Mouse (Mus musculus) retina, postnatal 1 day (tissue): ENCODE data around the gene Hmox2.
A peak's percentile ranks its signal among the peaks of the same experiment; 100 is the strongest.

Experiments used
- DNase-seq: peaks from one replicate; pipeline ENCODE4 v3.0.0-alpha.2; 2012

Hmox2 gene

GRCm38 (mm10) chr16:4726528-4727128, 467 bp downstream of the Hmox2 start:
- DNase-seq = no peak

DNA sequence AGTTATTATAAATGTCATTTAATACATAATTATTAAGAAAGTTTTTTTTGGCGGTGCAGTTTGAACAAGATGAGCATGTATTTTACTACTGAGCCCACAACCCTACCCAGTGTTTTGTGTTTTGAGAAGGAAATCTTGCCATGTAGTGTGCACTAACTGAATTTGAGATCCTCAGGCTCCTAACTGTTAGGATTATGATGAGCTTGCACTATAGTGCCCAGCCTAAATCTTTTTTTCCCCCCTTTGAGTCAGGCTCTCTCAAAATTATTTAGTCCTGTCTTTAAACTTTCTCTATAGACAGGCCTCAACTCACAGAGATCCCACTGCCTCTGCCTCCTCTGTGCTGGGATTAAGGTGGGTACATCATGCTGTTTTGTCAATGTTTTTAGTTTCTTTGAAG, 1.4 kb downstream of the Hmox2 start:
- DNase-seq = no peak

DNA sequence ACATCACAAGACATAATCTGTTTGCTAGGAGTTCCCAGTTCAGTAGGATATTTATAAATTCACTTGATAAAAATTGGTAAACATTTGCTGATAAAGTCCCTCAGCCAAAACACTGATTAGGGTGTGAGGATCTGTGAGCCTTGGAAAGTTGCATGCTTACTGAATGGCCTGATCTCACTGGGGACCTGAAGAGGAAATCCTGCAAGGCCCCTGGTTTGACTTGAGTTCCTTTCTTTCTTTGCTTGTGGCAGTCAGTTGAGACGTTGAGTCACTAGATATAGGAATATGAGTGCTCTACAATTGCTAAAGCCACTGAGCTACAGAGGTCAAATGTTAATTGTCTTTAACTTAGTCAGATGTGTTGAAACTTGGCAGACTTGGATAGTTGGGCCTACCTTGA, 1.8 kb downstream of the Hmox2 start:
- no peak for DNase-seq

- DNase-seq = no peak
Observed at GRCm38 (mm10) chr16:4730776-4731358, 4.7 kb downstream of the Hmox2 start.

DNA sequence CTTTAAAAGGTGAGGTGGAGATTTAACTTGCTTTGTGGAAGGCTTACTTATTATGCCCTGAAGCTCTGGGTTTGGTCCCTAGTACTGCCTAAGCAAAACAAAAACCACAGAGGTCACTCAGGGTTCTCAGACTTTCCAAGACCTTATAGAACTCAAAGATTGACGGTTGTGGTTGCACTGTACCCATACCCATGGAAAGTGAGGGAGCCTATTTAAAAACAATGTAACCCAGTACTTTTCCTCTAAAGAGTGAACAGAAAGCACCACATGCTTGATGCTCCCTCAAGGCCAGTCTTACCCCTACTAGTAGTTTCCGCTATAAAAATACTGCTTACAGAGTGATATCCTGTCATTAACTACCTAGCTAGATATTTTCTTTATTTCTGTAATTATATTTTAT, 10.1 kb downstream of the Hmox2 start:
- DNase-seq = no peak

GRCm38 (mm10) chr16:4739994-4740393, 13.8 kb downstream of the Hmox2 start:
- no peak for DNase-seq

DNA sequence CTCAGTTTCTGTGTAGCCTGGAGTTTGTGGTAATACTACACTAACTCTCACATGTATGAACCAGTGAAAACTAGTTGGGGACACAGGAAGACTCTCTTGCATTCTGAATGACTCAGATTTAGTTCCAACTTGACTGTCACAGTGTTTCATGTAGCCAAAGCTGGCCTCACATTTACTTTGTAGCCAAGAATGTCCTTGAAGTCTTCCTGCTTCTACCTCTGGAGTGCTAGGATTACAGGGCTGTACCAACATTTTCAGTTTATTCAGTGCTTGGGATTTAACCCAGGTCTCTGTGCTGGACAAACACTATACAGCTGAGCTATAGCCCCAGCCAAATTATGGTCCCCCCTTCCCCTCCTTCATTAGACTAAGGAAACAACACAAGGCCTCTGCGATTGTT, 16.0 kb downstream of the Hmox2 start:
- no peak for DNase-seq

GRCm38 (mm10) chr16:4752155-4752554, 26.0 kb downstream of the Hmox2 start:
- no peak for DNase-seq

DNA sequence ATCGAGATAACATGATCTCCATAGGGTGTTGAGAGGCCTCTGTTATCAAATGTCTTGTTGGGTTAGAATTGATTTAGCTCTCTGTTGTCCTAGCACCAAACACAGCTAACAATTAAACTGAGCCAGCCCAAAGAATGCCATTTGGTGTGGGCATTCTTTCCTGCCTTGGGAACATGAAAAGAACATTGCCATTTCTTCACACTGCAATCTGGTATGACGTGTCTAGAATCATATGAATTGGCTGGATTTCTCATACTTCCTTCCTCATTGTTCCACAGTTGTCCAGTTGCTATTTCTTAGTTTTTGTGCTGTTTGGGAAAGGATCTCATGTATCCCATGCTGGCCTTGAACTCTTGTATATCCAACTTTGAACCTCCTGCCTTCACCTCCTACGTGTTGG, 27.9 kb downstream of the Hmox2 start:
- DNase-seq = no peak

DNA sequence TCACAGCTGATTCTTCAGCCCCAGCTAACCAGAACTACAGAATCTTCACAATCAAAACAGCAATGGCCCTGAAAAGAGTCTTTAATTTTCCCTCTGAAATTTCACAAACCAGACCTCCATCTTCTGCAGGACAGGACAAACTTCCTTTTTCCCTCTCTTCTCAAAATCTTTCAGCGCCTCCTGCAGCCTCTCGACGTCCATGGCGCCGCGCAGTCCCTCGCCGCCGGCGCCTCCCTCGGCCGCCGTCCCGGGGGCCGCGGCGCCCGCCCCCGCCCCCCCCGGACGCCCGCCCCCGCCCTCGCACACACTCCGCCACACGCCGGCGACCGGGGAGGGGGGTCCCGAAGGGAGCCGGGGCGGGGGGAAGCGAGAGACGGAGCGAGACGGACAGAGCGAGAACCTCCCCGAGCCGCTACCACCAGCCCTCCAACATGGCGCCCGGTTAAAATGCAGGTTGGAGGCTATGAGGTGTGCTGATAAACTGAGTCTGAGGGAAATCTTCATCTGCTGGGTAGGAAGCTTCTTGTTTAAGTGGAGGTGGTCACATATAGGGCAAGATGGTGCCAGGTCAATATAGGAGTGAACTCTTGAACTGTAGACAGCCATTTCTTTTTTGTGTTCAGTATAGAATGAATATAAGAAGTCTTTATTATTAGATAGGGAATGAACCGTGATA, 30.6 kb downstream of the Hmox2 start:
- peak; percentile 49 for DNase-seq

DNA sequence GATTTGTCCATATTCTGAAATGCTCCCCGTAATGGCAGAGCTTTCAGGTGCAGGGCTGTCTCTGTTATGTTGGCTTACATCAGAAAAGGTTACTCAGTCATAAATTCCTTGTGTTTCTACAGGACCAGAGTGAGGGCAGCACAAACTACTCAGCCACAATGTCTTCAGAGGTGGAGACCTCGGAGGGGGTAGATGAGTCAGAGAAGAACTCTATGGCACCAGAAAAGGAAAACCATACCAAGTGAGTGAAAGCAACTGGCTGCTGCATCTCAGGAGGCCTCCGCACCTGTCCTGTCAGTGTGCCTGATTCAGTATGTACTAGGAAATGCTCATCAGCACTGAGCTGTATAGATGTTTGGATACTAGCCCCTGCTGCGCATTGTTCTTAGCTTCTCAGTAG, 36.3 kb downstream of the Hmox2 start:
- no peak for DNase-seq

DNA sequence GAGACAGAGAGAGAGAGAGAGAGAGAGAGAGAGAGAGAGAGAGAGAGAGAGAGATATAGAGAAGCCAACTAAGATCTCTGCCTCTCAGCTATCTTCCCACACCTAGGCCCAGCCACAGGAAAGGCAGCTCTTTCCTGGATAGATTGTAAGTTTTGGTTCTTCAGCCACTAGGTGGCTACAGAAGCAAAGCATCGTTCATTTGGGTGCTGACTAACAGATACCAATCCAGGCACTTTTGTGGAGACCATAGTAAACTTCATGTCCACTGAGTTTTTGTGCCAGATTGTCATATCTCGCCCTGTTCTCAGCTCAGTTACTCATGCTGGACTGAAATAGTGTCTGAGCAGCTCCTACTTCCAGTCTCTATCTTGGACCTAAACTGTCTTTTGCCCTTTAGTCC, 37.1 kb downstream of the Hmox2 start:
- DNase-seq = peak; percentile 57

DNA sequence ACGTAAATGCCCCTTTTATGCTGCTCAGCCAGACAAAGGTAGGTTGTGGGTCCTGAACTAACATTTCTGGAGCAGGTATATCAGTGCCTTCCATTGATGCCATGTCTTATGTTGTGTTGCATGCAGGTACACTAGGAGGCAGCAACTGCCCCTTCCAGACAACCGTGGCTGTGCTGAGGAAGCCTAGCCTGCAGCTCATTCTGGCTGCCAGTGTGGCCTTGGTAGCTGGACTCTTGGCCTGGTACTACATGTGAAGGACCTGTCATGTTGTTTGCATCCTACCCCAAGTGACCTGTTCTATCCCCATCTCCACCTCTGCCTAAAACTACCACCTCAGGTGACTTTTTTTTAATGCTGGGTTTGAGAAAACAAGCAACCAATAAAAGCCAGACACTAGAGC, 39.7 kb downstream of the Hmox2 start:
- no peak for DNase-seq

DNA sequence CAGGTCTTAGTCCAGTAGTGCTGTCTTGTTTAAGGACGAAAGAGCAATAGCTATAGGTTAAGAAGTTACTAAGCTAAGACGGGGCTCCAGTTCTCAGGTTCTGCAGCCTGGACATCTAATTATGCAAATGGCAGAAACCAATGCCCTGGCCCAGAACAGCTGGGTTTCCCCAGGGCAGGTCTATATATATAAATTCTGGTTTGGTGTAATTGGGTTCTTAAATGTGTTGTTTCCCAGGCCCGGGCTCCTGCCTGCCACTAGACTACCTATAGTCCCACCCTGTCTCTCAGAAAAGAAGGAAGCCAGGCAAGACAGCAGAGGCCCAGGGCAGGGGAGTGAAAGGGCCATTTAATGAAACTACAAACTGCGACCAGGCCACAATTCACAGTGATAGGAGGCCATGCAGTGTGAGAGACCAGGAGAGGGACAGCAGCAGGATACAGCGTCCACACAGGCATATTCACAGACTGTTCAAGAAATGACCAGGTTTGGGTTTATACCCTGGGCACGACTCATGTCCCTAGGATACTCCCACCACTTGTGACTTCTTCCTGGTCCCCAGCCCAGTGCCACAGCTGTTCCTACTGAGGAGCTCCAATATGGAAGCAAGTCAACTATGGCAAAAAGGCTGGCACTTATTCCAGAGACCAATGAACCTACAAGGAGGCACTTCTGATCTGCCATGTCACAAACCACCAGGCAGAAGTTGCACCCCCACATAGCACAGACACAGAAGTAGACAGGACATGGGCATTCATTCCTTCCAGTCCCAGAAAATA, 41.0 kb downstream of the Hmox2 start:
- DNase-seq = no peak

- no peak for DNase-seq
Observed at GRCm38 (mm10) chr16:4768719-4769118, 42.6 kb downstream of the Hmox2 start.

DNA sequence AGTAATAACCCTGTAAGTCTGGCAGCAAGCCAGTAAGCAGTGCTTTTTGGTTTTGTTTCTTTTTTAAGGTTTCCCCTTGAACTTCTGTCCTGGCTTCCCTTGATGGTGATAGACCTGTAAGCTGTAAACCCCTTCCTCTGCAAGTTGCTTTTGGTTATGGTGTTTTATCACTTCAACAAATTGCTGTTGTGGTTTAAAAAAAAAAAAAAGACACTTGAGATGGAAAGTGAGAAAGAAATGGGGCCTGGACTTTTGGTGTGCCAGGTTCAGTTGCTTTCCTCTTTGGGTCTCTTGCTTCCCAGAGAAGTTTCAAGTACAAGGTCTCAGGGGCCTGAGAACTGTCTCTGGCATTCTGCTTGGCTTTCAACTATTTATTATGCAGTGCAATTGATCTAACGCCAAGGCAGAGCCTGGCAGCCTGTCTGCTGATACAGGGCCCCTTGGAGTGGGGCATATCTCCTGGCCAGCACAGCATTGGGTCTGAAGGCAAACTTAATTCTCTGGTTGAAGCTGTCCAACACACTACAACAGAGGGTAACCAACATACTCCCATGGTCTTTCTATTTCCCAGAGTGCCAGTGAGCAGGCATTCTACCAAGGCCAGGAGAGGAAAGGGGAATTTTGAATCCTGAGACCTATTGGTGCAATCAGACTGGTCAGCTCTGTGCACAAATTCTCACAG, 47.3 kb downstream of the Hmox2 start:
- no peak for DNase-seq

- DNase-seq = peak; percentile 65
Observed at GRCm38 (mm10) chr16:4777171-4777904, 51.2 kb downstream of the Hmox2 start.

DNA sequence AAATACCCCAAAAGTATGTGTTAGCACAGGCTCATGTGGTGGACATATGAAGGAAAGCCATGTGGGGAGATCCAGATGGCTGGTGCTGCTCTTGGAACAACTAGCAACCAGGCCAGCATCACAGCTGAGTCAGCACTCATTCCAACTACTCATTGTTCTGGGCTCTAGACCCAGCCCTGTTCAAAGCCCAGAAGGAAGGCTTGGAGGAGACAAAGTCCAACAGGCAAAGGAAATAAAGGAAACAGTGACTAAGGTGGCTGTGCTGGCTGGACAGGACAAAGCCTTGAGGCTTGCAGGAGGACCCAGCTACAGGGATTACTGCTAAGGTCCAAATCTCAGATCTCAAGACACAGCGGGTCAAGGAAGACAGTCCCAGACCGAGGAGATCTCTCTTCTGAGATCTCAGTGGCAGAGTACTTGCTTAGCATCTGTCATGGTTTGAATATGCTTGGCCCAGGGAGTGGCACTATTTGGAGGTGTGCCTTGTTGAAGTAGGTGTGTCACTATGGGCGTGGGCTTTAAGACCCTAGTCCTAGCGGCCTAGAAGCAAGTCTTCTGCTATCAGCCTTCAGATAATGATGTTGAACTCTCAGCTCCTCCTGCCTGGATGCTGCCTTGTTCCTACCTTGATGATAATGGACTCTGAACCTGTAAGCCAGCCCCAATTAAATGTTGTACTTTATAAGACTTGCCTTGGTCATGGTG, 51.9 kb downstream of the Hmox2 start:
- no peak for DNase-seq

DNA sequence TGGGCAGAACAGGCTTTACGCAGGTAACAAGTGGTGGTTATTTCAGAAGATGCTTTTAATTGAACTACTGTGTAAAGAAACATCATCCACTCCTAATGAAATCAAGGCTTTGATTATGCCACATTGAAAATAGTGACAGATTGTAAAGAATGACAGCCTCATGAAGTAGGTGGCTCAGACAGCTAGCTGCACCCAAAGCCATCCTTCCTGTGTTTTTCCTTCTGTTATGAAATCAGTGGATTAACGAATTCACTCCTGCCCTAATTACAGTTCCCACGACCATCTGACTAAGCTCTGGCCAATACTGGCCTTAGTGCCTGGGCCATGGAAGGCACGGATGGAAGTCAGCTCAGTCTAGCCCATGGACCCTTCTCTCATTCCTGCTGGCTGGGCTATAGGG, 52.8 kb downstream of the Hmox2 start:
- DNase-seq = peak; percentile 30

- DNase-seq = no peak
Observed at GRCm38 (mm10) chr16:4781524-4782196, 55.5 kb downstream of the Hmox2 start.

DNA sequence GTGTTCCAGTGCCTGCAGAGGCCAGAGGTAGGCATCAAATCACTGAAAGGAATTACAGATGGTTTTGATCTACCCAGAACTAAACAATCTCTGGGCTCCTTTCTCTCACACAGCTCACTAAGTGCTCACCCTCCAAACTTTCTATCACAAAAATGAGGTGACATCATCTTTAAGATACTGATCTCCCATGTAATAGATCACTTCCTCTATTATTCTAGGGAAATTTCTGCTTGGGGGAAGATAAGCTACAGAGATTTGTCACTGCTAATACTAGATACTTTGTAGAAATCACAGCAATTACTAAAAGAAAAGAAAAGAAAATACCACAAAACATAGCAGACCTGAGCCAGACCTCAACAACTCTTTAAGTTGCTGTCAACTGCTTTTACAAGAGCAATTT, 56.4 kb downstream of the Hmox2 start:
- DNase-seq = no peak
